Mouse (Mus musculus) CH12.LX (cell line): ENCODE data around the gene Sept9.
A peak's percentile ranks its signal among the peaks of the same experiment; 100 is the strongest.

Experiments used
- CHD1 ChIP-seq: IDR thresholded peaks from 2 replicates; pipeline ENCODE4 v1.6.1; 2012; ENCODE audit warnings: low read depth, low read length, improper control_type of control experiment, inconsistent platforms
- CTCF ChIP-seq, 2 experiments: IDR thresholded peaks in 1 of 2; conservative IDR thresholded peaks in 1 of 2; 2 replicates each; pipeline ENCODE4 v1.5.1; 2011 to 2012; ENCODE audit warnings: low read depth in 2 of 2, low read length in 2 of 2, improper control_type of control experiment in 1 of 2, inconsistent platforms in 1 of 2, mild to moderate bottlenecking in 1 of 2, moderate library complexity in 1 of 2
- EP300 ChIP-seq: IDR thresholded peaks from 2 replicates; pipeline ENCODE4 v1.6.1; 2011; ENCODE audit warnings: low read length, improper control_type of control experiment
- JUND ChIP-seq: conservative IDR thresholded peaks from 2 replicates; pipeline ENCODE4 v1.6.1; 2011; ENCODE audit warnings: low read depth, low read length, improper control_type of control experiment
- NRF1 ChIP-seq: IDR thresholded peaks from 2 replicates; pipeline ENCODE4 v1.6.1; 2014; ENCODE audit warnings: low read depth, mild to moderate bottlenecking, inconsistent platforms, low read length, improper control_type of control experiment, moderate library complexity
- POLR2A ChIP-seq: IDR thresholded peaks from 2 replicates; pipeline ENCODE4 v1.6.1; 2011; ENCODE audit warnings: low read depth, mild to moderate bottlenecking, improper control_type of control experiment, low read length
- USF1 ChIP-seq: IDR thresholded peaks from 2 replicates; pipeline ENCODE4 v1.6.1; 2014; ENCODE audit warnings: low read depth, mild to moderate bottlenecking, inconsistent platforms, low read length, improper control_type of control experiment
- ZKSCAN1 ChIP-seq: IDR thresholded peaks from 2 replicates; pipeline ENCODE4 v1.6.1; 2012; ENCODE audit warnings: low read depth, inconsistent platforms, low read length, improper control_type of control experiment, borderline replicate concordance
- ZNF384 ChIP-seq: IDR thresholded peaks from 2 replicates; pipeline ENCODE4 v1.6.1; 2012; ENCODE audit warnings: low read depth, low read length, improper control_type of control experiment, inconsistent platforms

DNA sequence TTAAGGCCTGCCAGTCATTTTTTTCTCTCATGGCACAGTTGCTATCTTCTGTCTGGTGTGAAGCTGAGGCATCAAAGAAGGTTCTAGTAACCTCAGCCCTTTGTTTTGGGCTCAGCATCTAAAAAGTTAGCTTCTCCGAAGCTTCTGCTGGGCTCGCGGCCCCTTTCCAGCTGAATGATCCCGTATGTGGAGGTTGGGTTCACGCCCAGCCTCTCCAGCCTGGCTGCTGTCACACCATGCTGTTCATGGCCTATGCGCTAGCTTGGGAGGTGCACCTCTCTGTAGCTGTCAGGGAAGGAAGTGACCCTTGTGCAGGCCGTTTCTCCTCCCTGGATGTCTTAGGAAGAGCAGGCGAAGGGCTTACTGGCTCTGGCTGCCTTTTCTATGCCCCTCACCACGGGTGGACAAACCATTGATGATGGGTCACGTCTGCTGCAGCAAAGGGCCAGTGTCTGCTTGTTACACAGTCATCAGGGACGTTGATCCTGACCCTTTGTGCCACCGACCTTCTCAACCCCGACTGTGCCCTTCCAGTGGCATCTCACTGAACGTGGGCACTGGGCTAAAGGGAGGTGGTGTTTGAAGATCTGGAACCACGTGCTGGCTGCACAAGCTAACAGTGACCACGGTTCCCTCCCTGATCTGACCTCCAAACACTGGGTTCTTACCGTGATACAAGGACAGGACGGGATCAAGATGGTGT is 50.0 kb downstream of the Sept9 start:
- TF ChIP-seq CHD1 (no peak), USF1 (no peak), EP300 (no peak), ZNF384 (no peak), POLR2A (peak; percentile 67), CTCF (conservative IDR thresholded peaks at IDR 0.05 in 1 of 2, IDR thresholded peaks at IDR 0.05 in 1 of 2; ENCODE audit: low read depth in 2 of 2, low read length in 2 of 2) (no peak), ZKSCAN1 (no peak), NRF1 (no peak), JUND (no peak)
